Mouse (Mus musculus) CH12.LX (cell line): Measurements from ENCODE around the gene Csnk2a2. TPM values are rescaled to one million over a fixed set of nuclear protein-coding genes. Genes with fewer than 3 reads are reported as not detected.

ENCODE experiments used
- DNase-seq: peaks from one replicate; pipeline ENCODE4 v3.0.0-alpha.2; 2013; ENCODE audit errors: extremely low read depth
- H3K27ac ChIP-seq: 2 replicates; pipeline ENCODE4 v1.5.1; 2012; ENCODE audit warnings: low read depth, mild to moderate bottlenecking, control low read depth, moderate library complexity; ENCODE audit not compliant: insufficient read depth
- H3K27me3 ChIP-seq: replicated peaks from 2 replicates; pipeline ENCODE3; 2012; ENCODE audit warnings: inconsistent platforms
- H3K36me3 ChIP-seq, 2 experiments: replicated peaks in 1 of 2; 2 replicates each; pipeline versions ENCODE3 to v1.6.1; 2012; ENCODE audit warnings: inconsistent platforms in 1 of 2, low read length in 1 of 2, mild to moderate bottlenecking in 1 of 2, mixed read lengths in 1 of 2, moderate library complexity in 1 of 2; ENCODE audit not compliant: control insufficient read depth in 1 of 2, insufficient read depth in 1 of 2
- H3K4me1 ChIP-seq, 2 experiments: 2 replicates each; pipeline ENCODE4 v1.6.1; 2012; ENCODE audit warnings: inconsistent platforms in 1 of 2, moderate library complexity in 1 of 2; ENCODE audit not compliant: insufficient read depth in 2 of 2, control insufficient read depth in 1 of 2
- H3K4me2 ChIP-seq: 2 replicates; pipeline ENCODE4 v1.6.1; 2012; ENCODE audit warnings: low read depth, mild to moderate bottlenecking, control low read depth; ENCODE audit not compliant: poor library complexity, insufficient read depth, severe bottlenecking
- H3K4me3 ChIP-seq, 3 experiments: fragments of 150-350 bp in 1 of 3; sonication (generic) in 1 of 3; replicated peaks in 1 of 3; 2 replicates each; pipeline versions ENCODE3 to v1.5.1; 2011 to 2012; ENCODE audit warnings: low read depth in 2 of 3, low read length in 2 of 3, mild to moderate bottlenecking in 2 of 3, moderate library complexity in 2 of 3, control low read depth in 1 of 3, improper control_type of control experiment in 1 of 3, inconsistent platforms in 1 of 3, mixed read lengths in 1 of 3; ENCODE audit not compliant: poor library complexity in 1 of 3
- H3K79me2 ChIP-seq: replicated peaks from 2 replicates; pipeline ENCODE4 v1.6.1; 2012; ENCODE audit warnings: mild to moderate bottlenecking, moderate library complexity; ENCODE audit not compliant: control insufficient read depth, poor library complexity, insufficient read depth, severe bottlenecking; ENCODE audit errors: extremely low read depth
- H3K9ac ChIP-seq: 2 replicates; pipeline ENCODE4 v1.6.1; 2012; ENCODE audit warnings: low read depth, mild to moderate bottlenecking, control low read depth, moderate library complexity; ENCODE audit not compliant: insufficient read depth
- H3K9me3 ChIP-seq: replicated peaks from 2 replicates; pipeline ENCODE3; 2012; ENCODE audit warnings: low read length, inconsistent platforms, mixed read lengths
- BHLHE40 ChIP-seq: IDR thresholded peaks from 2 replicates; pipeline ENCODE4 v1.6.1; 2011; ENCODE audit warnings: mild to moderate bottlenecking, low read depth, low read length, improper control_type of control experiment
- CHD1 ChIP-seq: IDR thresholded peaks from 2 replicates; pipeline ENCODE4 v1.6.1; 2012; ENCODE audit warnings: low read depth, low read length, improper control_type of control experiment, inconsistent platforms
- CHD2 ChIP-seq: IDR thresholded peaks from 2 replicates; pipeline ENCODE4 v1.6.1; 2011; ENCODE audit warnings: low read length, improper control_type of control experiment
- CTCF ChIP-seq, 2 experiments: IDR thresholded peaks in 1 of 2; conservative IDR thresholded peaks in 1 of 2; 2 replicates each; pipeline ENCODE4 v1.5.1; 2011 to 2012; ENCODE audit warnings: low read depth in 2 of 2, low read length in 2 of 2, improper control_type of control experiment in 1 of 2, inconsistent platforms in 1 of 2, mild to moderate bottlenecking in 1 of 2, moderate library complexity in 1 of 2
- E2F4 ChIP-seq: IDR thresholded peaks from 2 replicates; pipeline ENCODE4 v1.6.1; 2011; ENCODE audit warnings: low read depth, low read length, improper control_type of control experiment; ENCODE audit not compliant: insufficient replicate concordance
- ELF1 ChIP-seq: IDR thresholded peaks from 2 replicates; pipeline ENCODE4 v1.6.1; 2014; ENCODE audit warnings: low read depth, mild to moderate bottlenecking, inconsistent platforms, low read length, improper control_type of control experiment
- EP300 ChIP-seq: IDR thresholded peaks from 2 replicates; pipeline ENCODE4 v1.6.1; 2011; ENCODE audit warnings: low read length, improper control_type of control experiment
- ETS1 ChIP-seq: conservative IDR thresholded peaks from 2 replicates; pipeline ENCODE4 v1.6.1; 2012; ENCODE audit warnings: low read depth, mild to moderate bottlenecking, inconsistent platforms, low read length, improper control_type of control experiment, moderate library complexity
- GABPA ChIP-seq: IDR thresholded peaks from 2 replicates; pipeline ENCODE4 v1.6.1; 2012; ENCODE audit warnings: low read depth, low read length, improper control_type of control experiment, inconsistent platforms; ENCODE audit not compliant: insufficient replicate concordance
- HCFC1 ChIP-seq: IDR thresholded peaks from 2 replicates; pipeline ENCODE4 v1.6.1; 2012; ENCODE audit warnings: low read depth, mild to moderate bottlenecking, inconsistent platforms, low read length, improper control_type of control experiment
- IRF4 ChIP-seq: IDR thresholded peaks from 2 replicates; pipeline ENCODE4 v1.6.1; 2014; ENCODE audit warnings: low read depth, mild to moderate bottlenecking, inconsistent platforms, low read length, improper control_type of control experiment
- JUN ChIP-seq: IDR thresholded peaks from 2 replicates; pipeline ENCODE4 v1.6.1; 2011; ENCODE audit warnings: low read depth, mild to moderate bottlenecking, low read length, improper control_type of control experiment, moderate library complexity; ENCODE audit not compliant: insufficient read depth
- JUND ChIP-seq: conservative IDR thresholded peaks from 2 replicates; pipeline ENCODE4 v1.6.1; 2011; ENCODE audit warnings: low read depth, low read length, improper control_type of control experiment
- KAT2A ChIP-seq: IDR thresholded peaks from 2 replicates; pipeline ENCODE4 v1.6.1; 2012; ENCODE audit warnings: low read length, improper control_type of control experiment, inconsistent platforms; ENCODE audit not compliant: insufficient replicate concordance
- MAFK ChIP-seq: IDR thresholded peaks from 2 replicates; pipeline ENCODE4 v1.6.1; 2011; ENCODE audit warnings: low read length, improper control_type of control experiment; ENCODE audit not compliant: insufficient replicate concordance
- MAX ChIP-seq: IDR thresholded peaks from 2 replicates; pipeline ENCODE4 v1.6.1; 2011; ENCODE audit warnings: low read length, improper control_type of control experiment
- MAZ ChIP-seq: IDR thresholded peaks from 2 replicates; pipeline ENCODE4 v1.6.1; 2012; ENCODE audit warnings: low read depth, mild to moderate bottlenecking, inconsistent platforms, low read length, improper control_type of control experiment, moderate library complexity
- MEF2A ChIP-seq: IDR thresholded peaks from 2 replicates; pipeline ENCODE4 v1.6.1; 2014; ENCODE audit warnings: low read depth, mild to moderate bottlenecking, inconsistent platforms, low read length, improper control_type of control experiment, borderline replicate concordance
- MXI1 ChIP-seq: IDR thresholded peaks from 2 replicates; pipeline ENCODE4 v1.6.1; 2011; ENCODE audit warnings: mild to moderate bottlenecking, low read depth, low read length, improper control_type of control experiment
- MYC ChIP-seq: IDR thresholded peaks from 2 replicates; pipeline ENCODE4 v1.6.1; 2011; ENCODE audit warnings: low read depth, mild to moderate bottlenecking, improper control_type of control experiment, low read length
- NELFE ChIP-seq: IDR thresholded peaks from 2 replicates; pipeline ENCODE4 v1.6.1; 2011; ENCODE audit warnings: low read depth, low read length, improper control_type of control experiment
- NRF1 ChIP-seq: IDR thresholded peaks from 2 replicates; pipeline ENCODE4 v1.6.1; 2014; ENCODE audit warnings: low read depth, mild to moderate bottlenecking, inconsistent platforms, low read length, improper control_type of control experiment, moderate library complexity
- PAX5 ChIP-seq: IDR thresholded peaks from 2 replicates; pipeline ENCODE4 v1.6.1; 2012; ENCODE audit warnings: low read length, inconsistent platforms, mixed read lengths
- POLR2A ChIP-seq: IDR thresholded peaks from 2 replicates; pipeline ENCODE4 v1.6.1; 2011; ENCODE audit warnings: low read depth, mild to moderate bottlenecking, improper control_type of control experiment, low read length
- POLR2AphosphoS2 ChIP-seq: IDR thresholded peaks from 2 replicates; pipeline ENCODE4 v1.6.1; 2011; ENCODE audit warnings: low read depth, low read length, improper control_type of control experiment
- RAD21 ChIP-seq: IDR thresholded peaks from 2 replicates; pipeline ENCODE4 v1.6.1; 2011; ENCODE audit warnings: low read depth, mild to moderate bottlenecking, low read length, improper control_type of control experiment, moderate library complexity
- RCOR1 ChIP-seq: conservative IDR thresholded peaks from 2 replicates; pipeline ENCODE4 v1.6.1; 2012; ENCODE audit warnings: low read depth, mild to moderate bottlenecking, inconsistent platforms, low read length, improper control_type of control experiment
- SIN3A ChIP-seq: IDR thresholded peaks from 2 replicates; pipeline ENCODE4 v1.6.1; 2012; ENCODE audit warnings: low read length, improper control_type of control experiment, inconsistent platforms
- SMC3 ChIP-seq: IDR thresholded peaks from 2 replicates; pipeline ENCODE4 v1.6.1; 2011; ENCODE audit warnings: low read depth, low read length, improper control_type of control experiment
- TBP ChIP-seq: conservative IDR thresholded peaks from 2 replicates; pipeline ENCODE4 v1.6.1; 2011; ENCODE audit warnings: low read depth, low read length, improper control_type of control experiment
- TCF12 ChIP-seq: IDR thresholded peaks from 2 replicates; pipeline ENCODE4 v1.6.1; 2014; ENCODE audit warnings: low read depth, mild to moderate bottlenecking, inconsistent platforms, low read length, improper control_type of control experiment
- UBTF ChIP-seq: IDR thresholded peaks from 2 replicates; pipeline ENCODE4 v1.6.1; 2012; ENCODE audit warnings: low read depth, mild to moderate bottlenecking, inconsistent platforms, low read length, improper control_type of control experiment, moderate library complexity
- USF1 ChIP-seq: IDR thresholded peaks from 2 replicates; pipeline ENCODE4 v1.6.1; 2014; ENCODE audit warnings: low read depth, mild to moderate bottlenecking, inconsistent platforms, low read length, improper control_type of control experiment
- USF2 ChIP-seq: conservative IDR thresholded peaks from 2 replicates; pipeline ENCODE4 v1.6.1; 2011; ENCODE audit warnings: low read depth, low read length, improper control_type of control experiment
- ZC3H11A ChIP-seq: IDR thresholded peaks from 2 replicates; pipeline ENCODE4 v1.6.1; 2012; ENCODE audit warnings: low read depth, mild to moderate bottlenecking, inconsistent platforms, low read length, improper control_type of control experiment
- ZKSCAN1 ChIP-seq: IDR thresholded peaks from 2 replicates; pipeline ENCODE4 v1.6.1; 2012; ENCODE audit warnings: low read depth, inconsistent platforms, low read length, improper control_type of control experiment, borderline replicate concordance
- ZMIZ1 ChIP-seq: IDR thresholded peaks from 2 replicates; pipeline ENCODE4 v1.6.1; 2012; ENCODE audit warnings: low read depth, mild to moderate bottlenecking, inconsistent platforms, low read length, improper control_type of control experiment
- ZNF384 ChIP-seq: IDR thresholded peaks from 2 replicates; pipeline ENCODE4 v1.6.1; 2012; ENCODE audit warnings: low read depth, low read length, improper control_type of control experiment, inconsistent platforms
- dilution Hi-C: fragments of 300-500 bp; cut with MboI; formaldehyde crosslinking; loops from 2 replicates; pipeline ENCODE4 v1.14.3; 2020; ENCODE audit warnings: low sequenced_read_pairs; ENCODE audit not compliant: extremely low pct_unique_long_range_greater_than_20kb, extremely low pct_ligation_motif_present
- in situ Hi-C: fragments of 300-500 bp; cut with MboI; formaldehyde crosslinking; loops from 3 replicates; pipeline ENCODE4 v1.14.3; 2019; ENCODE audit warnings: low sequenced_read_pairs, low pct_ligation_motif_present, low pct_unique_long_range_greater_than_20kb, mixed read lengths
- polyA plus RNA-seq: library from polyadenylated mRNA; unstranded; fragments of >175 nt; gene quantifications from 2 replicates; pipeline ENCODE4 v1.2.1, GENCODE M21; 2012; ENCODE audit warnings: low read depth; ENCODE audit not compliant: insufficient read length
- total RNA-seq, 2 experiments: library from RNA; depleted of rRNA; stranded (reverse); fragments of 300-350 nt in 1 of 2; fragments of >200 nt in 1 of 2; gene quantifications; 2 replicates each; pipeline ENCODE4 v1.2.3; 2012 to 2014

The Csnk2a2 gene
- total and polyA plus RNA-seq, 3 experiments: 32.1 to 126 (median 51.7) TPM

DNA sequence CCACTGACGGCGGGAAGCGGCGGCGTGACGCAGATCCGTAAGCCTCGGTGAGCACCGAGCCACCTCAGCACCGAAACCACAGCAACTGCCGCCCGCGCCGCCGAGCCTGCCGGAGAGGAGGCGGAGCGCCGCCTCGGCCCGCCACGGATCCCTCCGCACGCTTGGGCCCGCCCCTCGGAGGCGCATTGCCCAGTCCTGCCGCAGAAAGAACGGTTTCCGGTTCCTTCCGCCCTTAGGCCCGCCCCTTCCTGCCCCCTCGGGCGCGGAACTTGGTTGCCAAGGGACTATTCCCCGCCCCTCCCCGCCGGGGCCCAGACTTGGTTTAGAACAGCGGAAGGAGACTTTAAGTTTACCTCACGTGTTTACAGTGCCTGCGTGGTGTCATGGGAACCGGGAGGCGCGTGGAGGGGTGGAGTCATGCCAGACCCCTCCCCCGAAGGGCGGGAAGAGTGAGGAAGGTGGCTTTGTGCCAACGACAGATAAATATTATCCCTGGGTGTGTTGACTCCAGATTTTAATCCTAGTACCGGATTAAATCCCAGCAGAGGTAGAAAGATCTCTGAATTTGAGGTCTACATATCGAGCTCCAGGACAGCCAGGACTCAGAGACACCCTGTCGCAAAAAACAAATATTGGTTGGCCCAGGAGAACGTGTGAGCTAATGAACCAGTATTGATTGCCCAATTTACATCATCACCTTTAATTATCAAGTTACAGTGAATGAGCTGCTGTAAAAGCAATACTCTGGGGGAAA is 55.0 kb downstream of the Csnk2a2 start, which contains the start of gene Cfap20:
Gene Cfap20, minus strand, starts transcription at position 184 of the 754 bp plus-strand sequence.
- Histone ChIP-seq H3K4me2 (peak within 1 kb of the TSS; percentile 89), H3K9ac (peak within 1 kb of the TSS; percentile 90), H3K27me3 (no peaks in the 10 kb centered on the region), H3K27ac (peak within 1 kb of the TSS; percentile 83), H3K79me2 (peaks cover 22% of the 10 kb centered on the region)
- dilution Hi-C loops (no loop called here), in situ Hi-C loops (loop anchor here (10.0 kb wide), 1 partner anchor 70 kb away; no protein-coding TSS in a partner anchor)
- TF ChIP-seq SMC3 (no peak), SIN3A (peak; percentile 98), RAD21 (no peak), ZKSCAN1 (no peak), EP300 (no peak), MEF2A (peak; percentile 35; the same call in 1 of the 2 replicates), KAT2A (peak; percentile 85; the same call in 1 of the 2 replicates), JUN (no peak), MXI1 (peak; percentile 99), MAZ (peak; percentile 95), ELF1 (peak; percentile 89), TBP (no peak), IRF4 (peak; percentile 67; the same call in 1 of the 2 replicates), E2F4 (0 out of 2 replicates have a peak, but pooled peaks have one; percentile 67), POLR2A (peak; percentile 71), ZMIZ1 (no peak), HCFC1 (peak; percentile 85), NELFE (peak; percentile 32; the same call in 1 of the 2 replicates), MYC (peak; percentile 80; the same call in 1 of the 2 replicates), JUND (no peak), CHD1 (no peak), USF1 (peak; percentile 59), ZC3H11A (no peak), GABPA (no peak; the same call in 1 of the 2 replicates), USF2 (no peak), BHLHE40 (peak; percentile 99), MAFK (no peak), MAX (peak; percentile 94), POLR2AphosphoS2 (no peak), TCF12 (peak; percentile 33; the same call in 1 of the 2 replicates), UBTF (no peak), CHD2 (peak; percentile 78), ZNF384 (no peak), ETS1 (peak; percentile 69), NRF1 (peak; percentile 19), CTCF (conservative IDR thresholded peaks at IDR 0.05 in 1 of 2, IDR thresholded peaks at IDR 0.05 in 1 of 2; ENCODE audit: low read depth in 2 of 2, low read length in 2 of 2) (no peak), PAX5 (no peak), RCOR1 (no peak)
- TF ChIP-seq, all 38 proteins: peak for 19
- Histone ChIP-seq H3K9me3 (no peaks in the 10 kb centered on the region), H3K36me3 (peaks cover 0 to 12% of the 10 kb centered on the region in 2 experiments), H3K4me1 (peaks cover 7 to 31% of the 10 kb centered on the region in 2 experiments), H3K4me3 (peak within 1 kb of the TSS; percentile 90 to 95 (median 90))
- DNase-seq: peak; percentile 99
